Mouse (Mus musculus): ENCODE measurements around the gene Adgrd1. TPM values are rescaled to one million over a fixed set of nuclear protein-coding genes. Genes with fewer than 3 reads are reported as not detected.
"Not testable (repeated sequence)": the region's sequence is repeated elsewhere in the genome, so short reads cannot be mapped to it uniquely, and the experiment has no call there.

Gene Adgrd1
- polyA plus RNA-seq, 1 experiment from 2014 or later: 0.21 TPM

DNA sequence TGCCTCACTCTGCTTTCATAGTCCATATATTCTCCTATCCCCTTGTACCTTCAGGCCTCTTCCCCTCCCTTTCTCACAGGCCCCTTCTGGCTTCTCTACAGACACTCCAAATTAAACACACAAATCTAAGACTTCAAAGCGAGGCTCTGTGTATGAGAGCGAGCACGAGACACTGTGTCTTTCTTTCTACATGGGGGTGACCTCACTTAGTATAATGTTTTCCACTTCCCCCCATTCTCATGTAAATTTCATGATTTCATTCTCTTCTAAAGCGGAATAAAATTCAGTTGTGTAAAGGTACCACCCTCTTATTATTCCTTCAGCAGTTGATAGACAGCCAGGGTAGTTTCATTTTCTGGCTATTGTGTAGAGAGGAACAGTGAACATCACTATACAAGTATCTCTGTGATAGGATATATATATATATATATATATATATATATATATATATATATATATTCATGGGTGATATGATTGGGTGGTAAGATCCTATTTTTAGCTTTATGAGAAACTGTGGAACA, 21.1 kb downstream of the Adgrd1 start:
- no peaks in the 10 kb centered on the region for H3K9me3 ChIP-seq (replicated peaks; ENCODE audit: control insufficient read depth, low read length, poor library complexity, severe bottlenecking)
- 54% methylated on average over 4 of the region's 4 CpGs for WGBS
- H3K4me1 ChIP-seq (ENCODE audit: control insufficient read depth, insufficient read depth, low read length): peaks cover 5% of the 10 kb centered on the region; the same call in 1 of the 2 replicates
- no peaks in the 10 kb centered on the region for H3K27me3 ChIP-seq (ENCODE audit: control insufficient read depth, insufficient read depth, low read depth, low read length)
- H3K27ac ChIP-seq (ENCODE audit: low read length): no peak overlapping the region
- H3K36me3 ChIP-seq (ENCODE audit: control insufficient read depth, insufficient read depth, low read length): no peaks in the 10 kb centered on the region
- H3K9ac ChIP-seq (ENCODE audit: low read depth, low read length): no peak overlapping the region
- no peak for ATAC-seq
- no peak overlapping the region for H3K4me2 ChIP-seq (ENCODE audit: low read length)
- H3K4me3 ChIP-seq (ENCODE audit: low read depth, low read length): no peak overlapping the region

DNA sequence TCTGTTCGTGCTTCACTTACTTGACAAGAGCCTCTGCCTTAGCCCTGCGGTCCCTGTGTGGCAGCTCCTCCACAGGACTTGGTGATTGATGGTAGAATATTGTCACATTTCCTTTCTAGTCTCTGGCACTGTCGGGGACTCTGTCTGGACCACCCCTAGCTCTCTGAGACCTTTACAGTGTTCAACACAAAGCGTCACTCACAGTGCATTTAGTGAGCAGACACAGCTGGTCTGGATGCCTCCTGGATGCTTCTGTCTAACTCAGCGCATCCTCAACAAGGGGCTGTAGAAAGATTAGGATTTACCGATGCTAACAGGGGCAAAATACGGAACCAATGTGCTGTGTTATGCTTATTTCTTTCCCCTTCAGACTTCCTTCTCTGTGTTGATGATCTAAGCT, 22.0 kb downstream of the Adgrd1 start:
- 66% methylated on average over 7 of the region's 7 CpGs for WGBS
- H3K4me1 ChIP-seq (ENCODE audit: control insufficient read depth, insufficient read depth, low read length): peaks cover 5% of the 10 kb centered on the region; the same call in 1 of the 2 replicates
- no peak overlapping the region for H3K9ac ChIP-seq (ENCODE audit: low read depth, low read length)
- ATAC-seq: no peak
- H3K4me3 ChIP-seq (ENCODE audit: low read depth, low read length): no peak overlapping the region
- no peak overlapping the region for H3K4me2 ChIP-seq (ENCODE audit: low read length)
- no peaks in the 10 kb centered on the region for H3K36me3 ChIP-seq (ENCODE audit: control insufficient read depth, insufficient read depth, low read length)
- H3K27ac ChIP-seq (ENCODE audit: low read length): peak overlapping the region; percentile 7; the same call in 1 of the 2 replicates
- no peaks in the 10 kb centered on the region for H3K9me3 ChIP-seq (replicated peaks; ENCODE audit: control insufficient read depth, low read length, poor library complexity, severe bottlenecking)
- H3K27me3 ChIP-seq (ENCODE audit: control insufficient read depth, insufficient read depth, low read depth, low read length): no peaks in the 10 kb centered on the region

GRCm38 (mm10) chr5:129119146-129119545, 22.6 kb downstream of the Adgrd1 start:
- no peak overlapping the region for H3K27ac ChIP-seq (ENCODE audit: low read length)
- no peak for ATAC-seq
- H3K4me2 ChIP-seq (ENCODE audit: low read length): no peak overlapping the region
- WGBS: 57% methylated on average over 4 of the region's 4 CpGs
- no peak overlapping the region for H3K9ac ChIP-seq (ENCODE audit: low read depth, low read length)
- H3K27me3 ChIP-seq (ENCODE audit: control insufficient read depth, insufficient read depth, low read depth, low read length): no peaks in the 10 kb centered on the region
- no peaks in the 10 kb centered on the region for H3K9me3 ChIP-seq (replicated peaks; ENCODE audit: control insufficient read depth, low read length, poor library complexity, severe bottlenecking)
- H3K4me3 ChIP-seq (ENCODE audit: low read depth, low read length): no peak overlapping the region
- H3K4me1 ChIP-seq (ENCODE audit: control insufficient read depth, insufficient read depth, low read length): peaks cover 9% of the 10 kb centered on the region
- no peaks in the 10 kb centered on the region for H3K36me3 ChIP-seq (ENCODE audit: control insufficient read depth, insufficient read depth, low read length)

- no peak for ATAC-seq
- no peaks in the 10 kb centered on the region for H3K9me3 ChIP-seq (replicated peaks; ENCODE audit: control insufficient read depth, low read length, poor library complexity, severe bottlenecking)
- peaks cover 13% of the 10 kb centered on the region for H3K4me1 ChIP-seq (ENCODE audit: control insufficient read depth, insufficient read depth, low read length)
- no peak overlapping the region for H3K9ac ChIP-seq (ENCODE audit: low read depth, low read length)
- H3K4me2 ChIP-seq (ENCODE audit: low read length): no peak overlapping the region
- no peaks in the 10 kb centered on the region for H3K36me3 ChIP-seq (ENCODE audit: control insufficient read depth, insufficient read depth, low read length)
- H3K27ac ChIP-seq (ENCODE audit: low read length): no peak overlapping the region
- 92% methylated on average over 15 of the region's 15 CpGs for WGBS
- no peak overlapping the region for H3K4me3 ChIP-seq (ENCODE audit: low read depth, low read length)
- H3K27me3 ChIP-seq (ENCODE audit: control insufficient read depth, insufficient read depth, low read depth, low read length): no peaks in the 10 kb centered on the region
These were observed 25.2 kb downstream of the Adgrd1 start for GRCm38 (mm10) chr5:129121654-129122285.

DNA sequence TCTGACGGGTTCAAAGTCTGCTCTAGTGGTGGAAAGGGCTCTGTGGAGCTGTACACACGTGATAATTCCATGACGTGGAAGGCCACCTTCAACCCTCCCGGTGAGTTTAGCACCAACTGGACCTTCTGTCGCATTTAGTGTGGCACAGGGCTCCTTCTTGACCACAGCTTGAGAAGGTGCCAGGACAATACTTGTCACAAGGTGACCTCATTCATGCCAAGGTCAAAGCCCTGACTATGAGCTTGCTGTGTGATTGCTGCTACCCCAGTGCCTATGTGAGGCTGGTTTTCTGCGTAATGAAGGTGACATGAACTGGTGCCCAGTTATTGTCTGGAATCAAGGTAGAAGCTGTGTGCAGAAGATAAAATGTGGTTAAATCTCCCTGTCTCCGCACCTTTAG, 25.9 kb downstream of the Adgrd1 start:
- peaks cover 13% of the 10 kb centered on the region for H3K4me1 ChIP-seq (ENCODE audit: control insufficient read depth, insufficient read depth, low read length)

GRCm38 (mm10) chr5:129124070-129124828, 27.7 kb downstream of the Adgrd1 start:
- WGBS: 27% methylated on average over 11 of the region's 11 CpGs
- Histone ChIP-seq H3K4me1 (ENCODE audit: control insufficient read depth, insufficient read depth, low read length) (peaks cover 8% of the 10 kb centered on the region), H3K9ac (ENCODE audit: low read depth, low read length) (no peak overlapping the region), H3K4me2 (ENCODE audit: low read length) (no peak overlapping the region), H3K4me3 (ENCODE audit: low read depth, low read length) (no peak overlapping the region), H3K36me3 (ENCODE audit: control insufficient read depth, insufficient read depth, low read length) (no peaks in the 10 kb centered on the region), H3K9me3 (replicated peaks; ENCODE audit: control insufficient read depth, low read length, poor library complexity, severe bottlenecking) (0 out of 2 replicates have a peak, but pooled peaks cover 4% of the 10 kb centered on the region), H3K27ac (ENCODE audit: low read length) (no peak overlapping the region), H3K27me3 (ENCODE audit: control insufficient read depth, insufficient read depth, low read depth, low read length) (no peaks in the 10 kb centered on the region)
- no peak for ATAC-seq

More for the DNA sequence above, 25.9 kb downstream of the Adgrd1 start:
- Histone ChIP-seq H3K9me3 (replicated peaks; ENCODE audit: control insufficient read depth, low read length, poor library complexity, severe bottlenecking) (0 out of 2 replicates have a peak, but pooled peaks cover 3% of the 10 kb centered on the region), H3K27me3 (ENCODE audit: control insufficient read depth, insufficient read depth, low read depth, low read length) (no peaks in the 10 kb centered on the region), H3K27ac (ENCODE audit: low read length) (no peak overlapping the region), H3K9ac (ENCODE audit: low read depth, low read length) (no peak overlapping the region), H3K36me3 (ENCODE audit: control insufficient read depth, insufficient read depth, low read length) (no peaks in the 10 kb centered on the region), H3K4me3 (ENCODE audit: low read depth, low read length) (no peak overlapping the region), H3K4me2 (ENCODE audit: low read length) (no peak overlapping the region)
- no peak for ATAC-seq
- 92% methylated on average over 7 of the region's 7 CpGs for WGBS

DNA sequence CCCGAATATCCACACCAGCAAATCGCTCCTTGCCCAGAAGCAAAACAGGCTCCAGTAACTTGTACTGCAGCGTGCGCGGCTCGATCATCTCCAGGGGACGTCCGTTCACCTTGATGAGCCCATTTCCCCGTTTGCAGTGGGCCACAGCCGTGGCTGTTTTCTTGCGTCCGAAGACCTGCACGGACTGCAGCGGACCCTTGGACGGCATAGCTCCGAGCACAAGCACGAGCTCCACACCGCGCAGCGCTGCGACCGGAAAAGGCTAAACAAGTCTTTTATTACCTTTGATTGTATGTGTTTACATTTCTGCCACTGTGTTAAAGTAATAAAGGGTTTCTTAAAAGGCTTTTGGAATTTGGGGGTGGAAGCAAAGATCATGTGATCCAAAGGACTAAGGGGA, 31.8 kb downstream of the Adgrd1 start:
- H3K9me3 ChIP-seq (replicated peaks; ENCODE audit: control insufficient read depth, low read length, poor library complexity, severe bottlenecking); ATAC-seq; H3K4me3 ChIP-seq (ENCODE audit: low read depth, low read length); H3K36me3 ChIP-seq (ENCODE audit: control insufficient read depth, insufficient read depth, low read length); H3K9ac ChIP-seq (ENCODE audit: low read depth, low read length); H3K4me2 ChIP-seq (ENCODE audit: low read length); H3K27ac ChIP-seq (ENCODE audit: low read length); H3K4me1 ChIP-seq (ENCODE audit: control insufficient read depth, insufficient read depth, low read length); H3K27me3 ChIP-seq (ENCODE audit: control insufficient read depth, insufficient read depth, low read depth, low read length): not testable (repeated sequence)
- WGBS: 97% methylated on average over 22 of the region's 22 CpGs

GRCm38 (mm10) chr5:129130301-129130700, 33.8 kb downstream of the Adgrd1 start:
- H3K9me3 ChIP-seq (replicated peaks; ENCODE audit: control insufficient read depth, low read length, poor library complexity, severe bottlenecking): 0 out of 2 replicates have a peak, but pooled peaks cover 4% of the 10 kb centered on the region
- H3K4me1 ChIP-seq (ENCODE audit: control insufficient read depth, insufficient read depth, low read length): no peaks in the 10 kb centered on the region
- no peak overlapping the region for H3K9ac ChIP-seq (ENCODE audit: low read depth, low read length)
- no peaks in the 10 kb centered on the region for H3K27me3 ChIP-seq (ENCODE audit: control insufficient read depth, insufficient read depth, low read depth, low read length)
- H3K27ac ChIP-seq (ENCODE audit: low read length): no peak overlapping the region
- WGBS: 95% methylated on average over 8 of the region's 8 CpGs
- no peak overlapping the region for H3K4me3 ChIP-seq (ENCODE audit: low read depth, low read length)
- no peak for ATAC-seq
- no peak overlapping the region for H3K4me2 ChIP-seq (ENCODE audit: low read length)
- H3K36me3 ChIP-seq (ENCODE audit: control insufficient read depth, insufficient read depth, low read length): no peaks in the 10 kb centered on the region

- no peaks in the 10 kb centered on the region for H3K9me3 ChIP-seq (replicated peaks; ENCODE audit: control insufficient read depth, low read length, poor library complexity, severe bottlenecking)
- no peak overlapping the region for H3K9ac ChIP-seq (ENCODE audit: low read depth, low read length)
- no peaks in the 10 kb centered on the region for H3K36me3 ChIP-seq (ENCODE audit: control insufficient read depth, insufficient read depth, low read length)
- no peak overlapping the region for H3K4me2 ChIP-seq (ENCODE audit: low read length)
- peak overlapping the region; percentile 1; the same call in 1 of the 2 replicates for H3K27ac ChIP-seq (ENCODE audit: low read length)
- no peak for ATAC-seq
- H3K27me3 ChIP-seq (ENCODE audit: control insufficient read depth, insufficient read depth, low read depth, low read length): no peaks in the 10 kb centered on the region
- 83% methylated on average over 5 of the region's 5 CpGs for WGBS
- H3K4me3 ChIP-seq (ENCODE audit: low read depth, low read length): no peak overlapping the region
- H3K4me1 ChIP-seq (ENCODE audit: control insufficient read depth, insufficient read depth, low read length): no peaks in the 10 kb centered on the region
These were observed 40.9 kb downstream of the Adgrd1 start for GRCm38 (mm10) chr5:129137405-129137804.
